Mouse (Mus musculus): Measurements from ENCODE around the gene Tmeff1.

- TF ChIP-seq CTCF (IDR thresholded peaks at IDR 0.05; ENCODE audit: borderline replicate concordance, control insufficient read depth, extremely low read depth, insufficient read depth, low read length, poor library complexity), result no peak
- no peak for TF ChIP-seq POLR2A (IDR thresholded peaks at IDR 0.05; ENCODE audit: control insufficient read depth, extremely low read depth, insufficient read depth, low read length, poor library complexity)
Observed at GRCm38 (mm10) chr4:48609485-48609884, 24.5 kb downstream of the Tmeff1 start.

Data from thymus, adult 2 months (tissue).